Mouse (Mus musculus) granulocyte monocyte progenitor cell, adult 5-6 weeks (primary cell): ENCODE data around the gene Irf2bp1. TPM values are rescaled to one million over a fixed set of nuclear protein-coding genes. Genes with fewer than 3 reads are reported as not detected.

ENCODE experiments used
- ATAC-seq: replicated peaks from 2 replicates; pipeline ENCODE4 v1.8.0; 2016; ENCODE audit warnings: mild to moderate bottlenecking, moderate TSS enrichment, inconsistent platforms; ENCODE audit not compliant: poor library complexity, severe bottlenecking
- total RNA-seq, 2 experiments: library from RNA; stranded (forward) in 1 of 2; stranded (reverse) in 1 of 2; fragments of 200-712, 200-1000 nt in 1 of 2; fragments of >200 nt in 1 of 2; fragmentation: Nextera tagmentation in 1 of 2; gene quantifications; 2 replicates each; pipeline ENCODE4 v1.2.3; 2014 to 2017

Gene Irf2bp1
- total RNA-seq, 2 experiments from 2014 or later, result 14.5 to 17.5 TPM

- no peak for ATAC-seq
These were observed 5.0 kb upstream of the Irf2bp1 start for GRCm38 (mm10) chr7:18998835-18999234.

- ATAC-seq, result no peak
These were observed 3.4 kb upstream of the Irf2bp1 start for GRCm38 (mm10) chr7:19000421-19000820.

- ATAC-seq, result peak; percentile 59
These were observed 2.6 kb upstream of the Irf2bp1 start for GRCm38 (mm10) chr7:19001066-19001806.

- ATAC-seq, result no peak
These were observed 2.1 kb upstream of the Irf2bp1 start for GRCm38 (mm10) chr7:19001807-19002085.

GRCm38 (mm10) chr7:19002115-19002514 is 1.7 kb upstream of the Irf2bp1 start:
- ATAC-seq, result no peak

GRCm38 (mm10) chr7:19002848-19003498 is 871 bp upstream of the Irf2bp1 start:
- ATAC-seq, result peak; percentile 46

- no peak for ATAC-seq
These were observed 811 bp downstream of the Irf2bp1 start for GRCm38 (mm10) chr7:19004631-19005079.

- ATAC-seq, result no peak
These were observed 1.7 kb downstream of the Irf2bp1 start for GRCm38 (mm10) chr7:19005417-19006121.

GRCm38 (mm10) chr7:19006476-19006875 is 2.6 kb downstream of the Irf2bp1 start:
- ATAC-seq, result peak; percentile 41

GRCm38 (mm10) chr7:19007026-19007977 is 3.5 kb downstream of the Irf2bp1 start:
- ATAC-seq, result no peak

GRCm38 (mm10) chr7:19010581-19010980 is 6.7 kb downstream of the Irf2bp1 start:
- ATAC-seq, result no peak

GRCm38 (mm10) chr7:19012025-19012621 is 8.3 kb downstream of the Irf2bp1 start:
- peak; percentile 36 for ATAC-seq

- ATAC-seq, result no peak
These were observed 9.0 kb downstream of the Irf2bp1 start for GRCm38 (mm10) chr7:19012882-19013281.

- ATAC-seq, result no peak
These were observed 10.6 kb downstream of the Irf2bp1 start for GRCm38 (mm10) chr7:19014452-19014851.

- ATAC-seq, result no peak
These were observed 12.2 kb downstream of the Irf2bp1 start for GRCm38 (mm10) chr7:19016042-19016441.

- ATAC-seq, result no peak
These were observed 14.1 kb downstream of the Irf2bp1 start for GRCm38 (mm10) chr7:19017909-19018308.

- ATAC-seq, result no peak
These were observed 17.2 kb downstream of the Irf2bp1 start for GRCm38 (mm10) chr7:19021048-19021447.

- ATAC-seq, result no peak
These were observed 18.5 kb downstream of the Irf2bp1 start for GRCm38 (mm10) chr7:19022189-19022958.

- ATAC-seq, result peak; percentile 12
These were observed 19.5 kb downstream of the Irf2bp1 start, which contains the start of gene Foxa3 for GRCm38 (mm10) chr7:19023357-19023814. TSS of gene Foxa3 (minus strand) at chr7:19023538.
